Mouse (Mus musculus): ENCODE measurements at regions not wholly inside any gene's neighbourhood (a gene's known extent, or its start where the extent isn't known, plus 50 kb on each side); places are given as distances from the start of the nearest gene placed in this dataset.

DNA sequence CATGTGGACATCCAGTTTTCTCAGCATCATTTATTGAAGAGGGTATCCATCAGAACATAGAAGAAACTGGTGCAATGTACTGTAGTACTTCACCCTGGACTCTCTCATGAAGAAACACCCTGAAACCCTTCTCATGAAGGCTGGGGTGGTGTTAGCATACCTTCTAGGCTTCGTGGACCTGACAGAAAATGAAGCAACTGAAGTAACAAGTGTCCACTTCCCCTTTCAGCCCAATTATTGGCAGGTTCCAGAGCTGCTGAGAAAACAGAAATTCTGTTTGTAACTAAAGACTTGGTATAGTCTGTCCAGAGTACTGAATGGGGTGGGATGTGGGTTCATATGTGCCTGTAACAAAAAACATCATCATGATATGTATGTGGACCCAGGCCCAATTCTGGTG, 231.4 kb upstream of the Fggy start:
- TF ChIP-seq EP300 (IDR thresholded peaks at IDR 0.05; ENCODE audit: low read depth in 1 of 2, low read length in 2 of 2) (no peak), RAD21 (IDR thresholded peaks at IDR 0.05; ENCODE audit: low read depth, low read length) (no peak), HCFC1 (IDR thresholded peaks at IDR 0.05; ENCODE audit: low read depth, low read length) (no peak), MAFK (IDR thresholded peaks at IDR 0.05; ENCODE audit: borderline replicate concordance, low read depth, low read length) (no peak), CTCF (IDR thresholded peaks at IDR 0.05 in 2 of 3, conservative IDR thresholded peaks at IDR 0.05 in 1 of 3; ENCODE audit: control insufficient read depth in 1 of 3, insufficient read depth in 1 of 3, low read depth in 2 of 3, low read length in 3 of 3, poor library complexity in 1 of 3, severe bottlenecking in 1 of 3) (no peak), MYC (IDR thresholded peaks at IDR 0.05; ENCODE audit: low read depth, low read length) (no peak), MXI1 (IDR thresholded peaks at IDR 0.05; ENCODE audit: low read depth, low read length) (no peak), NRF1 (IDR thresholded peaks at IDR 0.05; ENCODE audit: insufficient read depth, low read depth, low read length, poor library complexity, severe bottlenecking) (no peak), MAZ (IDR thresholded peaks at IDR 0.05; ENCODE audit: low read depth, low read length) (no peak), E2F4 (IDR thresholded peaks at IDR 0.05; ENCODE audit: borderline replicate concordance, low read depth, low read length) (no peak), CHD2 (IDR thresholded peaks at IDR 0.05; ENCODE audit: low read length) (no peak), GABPA (IDR thresholded peaks at IDR 0.05; ENCODE audit: low read depth, low read length) (no peak)
